Mouse (Mus musculus) monocyte, adult 2 months (primary cell): ENCODE results near the gene Asic2.
A peak's percentile ranks its signal among the peaks of the same experiment; 100 is the strongest.

Experiments
- DNase-seq, 2 experiments: peaks; one replicate each; pipeline ENCODE4 v3.0.0; 2022; ENCODE audit warnings: low spot score in 2 of 2, low read depth in 1 of 2

The Asic2 gene

DNA sequence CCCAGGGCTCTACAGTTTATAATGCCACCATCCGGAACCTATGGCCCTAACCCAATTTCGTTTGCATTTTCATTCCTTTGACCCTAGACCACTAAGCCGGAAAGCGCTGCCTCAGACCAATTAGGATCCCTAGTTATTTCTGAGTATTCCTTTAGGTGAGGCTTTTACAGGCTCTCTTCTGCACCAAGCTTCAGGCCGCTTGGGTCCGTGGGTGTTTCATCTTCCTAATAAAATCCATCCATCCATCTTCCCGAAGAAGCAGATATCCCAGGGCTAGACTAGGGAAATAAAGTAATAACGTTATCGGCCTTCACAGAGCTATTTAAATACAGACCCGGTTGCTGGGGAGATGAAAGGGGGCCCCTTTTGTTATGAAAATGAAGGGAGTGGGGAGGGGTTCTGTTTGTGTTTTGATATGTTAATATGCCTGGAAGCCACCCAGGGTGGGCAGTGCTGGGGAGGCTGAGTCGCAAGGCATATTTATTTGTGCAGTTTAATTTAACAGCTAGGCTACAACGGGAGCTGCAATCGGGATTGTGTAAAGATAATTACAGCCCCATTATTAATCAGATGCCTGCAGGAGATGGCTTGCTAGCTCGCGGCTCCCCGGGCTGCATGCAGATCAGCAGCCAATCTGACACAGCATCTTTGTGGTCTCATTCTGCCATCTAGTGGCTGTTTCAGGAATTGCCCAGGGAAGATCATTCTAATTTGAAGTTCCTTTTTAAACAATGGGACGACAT is 355.3 kb downstream of the Asic2 start:
- peak; percentile 18 to 35 for DNase-seq

DNA sequence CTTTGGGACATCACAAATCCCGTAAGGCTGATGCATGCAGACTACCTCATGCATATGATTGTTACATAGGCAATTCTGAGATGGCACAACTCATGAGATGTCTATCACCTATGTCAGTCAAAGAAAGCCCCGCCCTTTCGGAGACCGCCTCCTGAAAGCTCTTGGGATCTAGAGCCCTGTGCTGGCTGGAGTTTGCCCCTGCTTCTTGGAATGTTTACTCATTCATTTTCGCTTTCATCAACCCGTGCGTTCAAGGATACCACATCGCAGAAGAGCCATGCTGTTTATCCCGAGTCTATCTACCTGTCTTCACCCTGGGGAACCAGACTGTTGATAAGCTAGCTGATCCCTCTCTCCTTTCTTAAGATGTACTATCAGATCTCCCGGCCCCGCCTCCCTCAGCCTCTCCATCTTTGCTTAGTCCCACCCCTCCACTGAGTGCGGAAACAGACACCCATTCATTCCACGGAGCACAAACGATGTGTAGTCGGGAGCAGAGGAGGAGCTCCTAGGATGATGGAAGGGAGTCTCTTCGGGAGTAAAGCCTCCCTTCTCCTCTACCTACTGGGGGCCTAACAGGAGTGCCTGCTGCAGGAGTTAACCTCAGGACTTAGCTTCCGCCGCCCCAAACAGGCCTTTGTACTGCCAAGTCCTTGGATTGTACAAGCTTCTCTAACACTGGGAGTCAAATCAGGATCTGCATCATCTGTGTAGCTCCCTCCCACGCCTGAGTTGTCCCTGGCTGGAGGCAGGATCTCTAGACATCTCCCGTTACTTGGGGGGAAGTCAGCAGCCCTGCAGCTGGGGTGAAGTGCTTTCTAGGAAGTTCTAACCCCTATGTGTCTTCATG is 356.1 kb downstream of the Asic2 start:
- no peak for DNase-seq

DNA sequence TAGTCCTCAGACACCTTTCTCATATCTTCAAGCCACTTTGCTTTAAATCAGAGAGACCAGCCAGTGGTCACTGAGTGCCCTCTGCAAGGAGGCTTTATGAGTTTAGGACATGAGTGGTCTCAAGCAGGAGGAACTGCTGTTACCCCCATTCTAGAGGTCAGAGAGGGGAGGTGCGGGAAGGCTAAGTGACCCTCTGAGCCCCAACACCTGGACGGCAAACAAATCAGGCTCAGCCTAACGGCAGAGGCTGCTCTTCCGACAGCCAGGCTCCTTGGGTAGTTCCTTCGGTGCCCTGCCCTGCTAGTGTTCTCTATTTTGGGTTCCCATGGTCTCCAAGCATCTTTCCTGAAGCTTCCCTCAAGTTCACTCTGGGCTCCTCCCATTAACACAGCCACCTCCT is 357.8 kb downstream of the Asic2 start:
- no peak for DNase-seq

DNA sequence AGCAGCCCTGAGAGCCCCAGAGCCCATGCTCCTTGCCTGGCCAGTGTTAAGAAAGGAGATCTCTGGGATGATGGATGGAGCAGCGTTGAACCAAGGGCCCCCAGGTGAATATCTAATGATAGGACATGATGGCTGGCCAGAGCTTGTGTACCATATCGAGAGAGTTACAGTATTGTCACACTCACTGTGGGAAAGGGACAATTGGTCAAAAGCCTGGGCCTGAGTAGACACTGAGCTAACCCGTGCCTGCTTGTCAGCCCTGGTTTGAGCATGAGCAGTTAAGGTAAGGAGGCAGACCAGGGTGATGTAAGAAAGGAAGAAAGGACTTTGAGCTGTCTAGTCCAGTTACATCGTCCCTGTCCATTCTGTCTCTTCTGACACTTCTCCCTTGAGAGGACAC is 365.3 kb downstream of the Asic2 start:
- DNase-seq = no peak

DNA sequence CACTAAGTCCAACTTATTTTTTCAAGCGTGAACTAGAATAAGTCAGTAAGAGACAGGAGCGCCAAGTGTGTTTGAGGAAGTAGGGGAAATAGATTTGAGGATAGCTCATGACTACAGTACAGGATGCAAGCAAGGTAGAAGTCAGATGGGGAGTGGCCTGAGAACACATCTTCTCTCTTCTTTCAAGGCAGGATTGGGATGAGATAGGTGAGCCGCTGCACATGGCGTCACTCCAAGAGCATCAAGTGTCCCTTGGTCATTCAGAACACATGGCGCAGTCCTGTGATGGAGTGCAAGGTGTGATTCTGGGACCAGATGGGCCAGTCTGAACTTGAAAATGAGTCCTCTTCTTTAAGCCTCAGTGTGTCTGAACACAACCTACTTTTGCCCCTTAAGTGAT is 366.5 kb downstream of the Asic2 start:
- no peak for DNase-seq

DNA sequence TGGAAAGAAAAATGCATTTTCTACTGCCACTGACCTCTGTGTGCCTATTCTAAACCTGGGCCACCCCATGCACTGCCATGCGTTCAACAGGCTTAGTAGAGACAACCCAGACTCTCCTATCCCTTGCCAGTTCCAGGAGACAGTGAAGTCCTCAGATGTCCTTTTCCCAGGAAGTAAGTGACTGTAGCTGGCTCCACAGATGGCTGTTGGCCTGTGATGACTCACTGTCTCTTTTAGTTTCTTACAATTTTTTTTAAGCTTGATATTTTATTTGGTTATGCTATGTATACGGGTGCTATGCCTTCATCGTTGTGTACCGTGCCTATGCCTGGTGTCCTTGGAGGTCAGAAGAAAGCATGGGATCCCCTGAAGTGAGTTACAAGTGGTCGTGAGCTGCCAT is 370.7 kb downstream of the Asic2 start:
- no peak for DNase-seq

DNA sequence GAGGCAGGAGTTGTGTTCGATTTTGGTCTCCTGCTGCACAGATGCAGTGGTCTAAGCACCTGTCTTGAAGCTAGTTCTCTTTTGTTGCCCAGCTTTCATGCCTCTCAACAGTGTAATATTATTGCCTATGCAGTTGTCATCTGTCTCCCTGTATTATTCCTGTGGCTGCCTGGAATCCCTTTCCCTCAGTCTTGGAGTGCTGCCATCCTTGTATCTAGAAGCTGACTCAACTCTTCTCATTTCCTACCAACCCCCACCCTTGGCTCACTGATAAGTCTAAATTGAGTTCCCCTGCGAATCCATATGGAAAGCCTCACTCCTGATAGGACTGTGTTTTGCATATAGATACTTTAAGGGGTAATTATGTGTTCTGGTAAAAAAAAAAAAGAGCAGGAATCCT is 373.0 kb downstream of the Asic2 start:
- DNase-seq = no peak

DNA sequence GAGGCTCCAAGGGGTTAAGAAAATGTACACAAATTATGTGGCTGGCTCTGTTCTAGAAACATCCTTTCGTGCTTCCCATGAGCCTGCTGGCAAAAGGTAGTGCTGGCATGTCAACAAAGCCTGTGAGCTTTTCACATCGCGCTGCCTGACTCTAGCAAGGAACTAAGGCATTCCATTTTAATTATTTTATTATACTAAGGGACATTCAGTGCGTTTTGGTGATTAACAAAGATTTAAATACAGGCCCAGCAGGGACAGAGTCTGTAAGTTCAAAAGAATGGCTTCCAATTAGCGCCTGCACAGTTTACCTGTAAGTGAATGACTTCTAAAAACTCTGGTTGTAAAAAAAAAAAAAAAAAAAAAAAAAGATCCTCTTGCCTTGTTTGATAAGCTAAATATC is 375.5 kb downstream of the Asic2 start:
- DNase-seq = no peak

DNA sequence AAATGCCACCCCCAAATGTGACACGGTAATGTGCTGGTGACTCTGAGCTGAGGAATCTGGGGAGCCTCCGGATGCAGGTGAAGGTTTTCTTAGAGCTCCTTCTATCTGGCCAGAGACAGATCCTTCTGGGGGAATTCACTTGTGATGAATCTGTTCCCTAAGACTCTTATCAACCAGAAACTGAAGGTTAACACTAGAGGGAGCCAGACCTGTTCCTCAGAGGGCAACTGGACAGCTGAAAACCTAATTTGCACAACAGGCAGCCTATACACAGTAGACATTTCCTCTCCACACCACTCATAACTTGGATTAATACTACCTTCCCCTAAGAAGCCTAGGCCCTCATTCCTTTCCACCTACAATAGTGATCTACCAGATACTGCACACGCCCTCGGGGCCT is 377.3 kb downstream of the Asic2 start:
- DNase-seq = no peak

DNA sequence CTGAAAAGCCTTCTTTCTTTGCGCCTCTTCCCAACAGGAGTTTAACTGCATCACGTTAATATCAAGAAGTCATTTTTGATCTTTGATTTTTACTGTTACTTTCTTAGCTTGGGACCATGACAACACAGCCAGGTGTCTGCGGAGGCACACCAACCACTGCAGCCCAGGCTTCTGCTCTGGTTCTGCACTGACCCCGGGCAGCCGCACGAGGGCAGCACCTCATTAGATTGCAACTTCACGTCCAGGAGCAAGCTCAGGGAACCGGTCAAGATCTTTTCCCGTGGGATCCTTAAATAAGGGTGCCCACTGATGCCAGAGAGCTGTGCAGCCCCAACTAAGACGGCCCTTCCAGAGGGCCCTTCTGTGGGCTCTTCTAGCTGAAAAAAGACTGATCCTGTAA is 379.6 kb downstream of the Asic2 start:
- no peak for DNase-seq

DNA sequence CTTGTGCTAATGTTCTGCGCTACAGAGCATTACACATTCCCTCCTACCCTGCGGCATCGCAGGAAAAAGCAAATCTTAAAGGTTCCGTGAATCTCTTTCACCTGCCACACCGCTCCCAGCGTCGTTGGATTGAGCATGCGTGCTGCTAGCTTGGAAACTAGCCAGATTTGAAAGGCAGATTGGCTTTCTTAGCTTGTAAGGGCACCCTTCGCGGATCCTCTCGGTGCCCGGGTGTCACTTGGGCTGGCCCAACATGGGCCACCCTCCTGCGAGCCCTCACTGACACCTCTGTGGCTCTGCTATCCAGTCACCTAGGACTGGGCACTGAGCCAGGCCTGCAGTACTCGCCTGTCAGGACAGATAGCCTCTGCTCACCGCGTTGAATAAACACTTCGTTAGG is 380.3 kb downstream of the Asic2 start:
- no peak for DNase-seq

DNA sequence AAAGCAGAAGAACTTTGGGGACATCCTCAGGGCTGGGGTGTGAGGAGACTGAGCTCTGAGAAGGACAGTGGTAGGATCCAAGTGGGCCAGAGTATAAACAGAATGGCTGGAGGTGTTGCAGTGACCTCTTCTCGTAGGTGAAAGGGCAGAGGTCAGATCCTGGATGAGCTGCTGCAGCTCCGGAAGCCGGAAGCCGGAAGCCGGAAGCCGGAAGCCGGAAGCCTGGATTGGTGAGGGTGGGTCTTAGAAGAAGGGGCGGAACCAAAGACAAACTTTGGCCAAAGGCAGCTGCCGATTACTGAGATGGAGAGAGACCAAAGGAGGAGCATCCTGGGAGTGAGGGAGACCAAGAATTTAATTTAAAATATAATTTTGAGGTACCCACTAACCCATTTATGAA is 381.1 kb downstream of the Asic2 start:
- DNase-seq = no peak

DNA sequence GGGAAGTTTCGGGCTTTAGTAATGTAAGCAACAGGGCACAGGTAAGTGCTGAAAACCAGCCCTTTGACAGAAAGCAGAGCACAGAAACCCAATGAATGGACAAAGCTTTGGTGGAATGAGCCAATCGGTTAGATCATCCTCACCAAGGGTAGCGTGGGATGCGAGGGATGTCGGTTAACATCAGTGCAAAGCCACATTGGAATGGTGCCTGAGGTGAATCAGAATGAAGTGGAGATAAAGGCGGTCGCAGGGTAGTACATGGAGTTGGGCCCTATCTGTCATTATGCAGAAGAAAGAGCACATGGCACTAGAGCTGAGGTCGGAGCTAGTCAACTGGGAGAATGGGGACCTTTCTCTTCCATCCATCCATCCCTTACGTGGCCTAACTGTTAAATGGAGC is 383.8 kb downstream of the Asic2 start:
- DNase-seq = no peak

DNA sequence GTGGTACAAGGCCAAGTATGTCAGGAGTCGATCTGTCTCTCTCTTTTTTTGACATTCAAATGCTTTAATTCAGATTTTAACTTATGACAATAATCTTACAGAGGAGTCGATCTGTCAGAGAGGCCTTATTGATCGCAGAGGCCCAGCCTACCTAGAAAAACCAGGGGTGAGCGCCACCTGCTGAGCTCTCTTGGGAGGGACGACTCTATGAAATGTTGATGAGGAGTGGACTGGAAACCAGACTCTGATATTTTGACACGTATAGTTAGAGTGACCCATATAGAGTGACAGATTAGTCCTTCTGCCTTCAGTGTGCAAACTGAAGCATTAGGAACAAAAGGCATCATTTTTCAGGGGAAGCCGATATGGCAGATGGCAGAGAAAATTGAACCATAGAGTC is 385.1 kb downstream of the Asic2 start:
- no peak for DNase-seq

DNA sequence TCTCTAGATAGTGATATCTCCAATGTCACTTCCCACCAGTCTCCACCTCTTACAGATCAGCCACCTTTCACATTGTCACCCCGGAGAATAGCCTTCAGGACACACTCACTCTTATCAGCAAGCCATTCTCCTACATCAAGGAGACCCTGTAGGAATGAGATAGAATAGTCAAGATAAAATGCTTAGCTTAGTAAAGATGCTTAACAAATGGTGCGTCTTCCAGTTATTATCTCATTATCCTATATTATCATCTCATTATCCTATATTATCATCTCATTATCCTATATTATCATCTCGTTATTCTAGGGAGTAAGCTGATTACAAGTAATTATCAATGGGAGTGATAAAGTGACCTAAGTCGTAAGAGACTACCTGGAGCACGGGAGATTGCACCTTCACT is 386.1 kb downstream of the Asic2 start:
- no peak for DNase-seq

DNA sequence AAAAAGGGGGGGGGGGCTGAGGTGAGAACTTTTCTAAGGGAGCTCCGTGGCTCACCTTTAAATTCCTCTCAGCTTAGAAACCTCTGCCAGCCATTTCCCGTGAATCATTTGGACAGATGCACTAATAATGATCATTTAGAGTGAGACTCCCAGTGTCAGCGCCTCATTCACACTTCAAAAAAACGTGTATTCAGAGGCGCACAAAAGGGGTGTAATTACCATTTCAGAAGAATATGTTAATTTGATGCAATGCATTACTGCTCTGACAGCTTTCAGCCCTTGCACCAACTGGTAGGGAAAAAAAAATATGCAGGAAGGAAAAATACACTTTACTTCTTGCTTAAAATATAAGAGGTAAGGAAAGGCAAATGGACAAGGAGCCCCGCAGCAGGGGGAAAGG is 388.5 kb downstream of the Asic2 start:
- no peak for DNase-seq

DNA sequence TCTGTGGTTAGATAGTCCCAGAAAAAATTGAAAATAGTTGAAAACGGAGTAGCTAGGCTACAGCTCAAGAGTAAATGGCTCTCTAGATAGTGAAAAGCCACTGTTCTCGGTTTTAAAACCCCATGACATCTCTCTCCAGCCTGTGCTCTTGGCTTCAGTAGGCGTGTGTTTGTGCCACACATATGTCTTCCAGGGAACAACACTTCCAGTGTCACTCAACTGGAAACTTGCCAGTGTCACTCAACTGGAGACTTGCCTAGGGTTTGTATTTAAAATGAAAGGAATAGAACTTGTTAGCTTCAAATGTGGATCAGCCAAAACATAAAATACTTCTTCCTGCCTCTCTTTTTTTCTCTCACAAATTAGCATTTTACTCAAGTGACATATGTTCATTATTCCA is 397.9 kb downstream of the Asic2 start:
- DNase-seq = no peak

DNA sequence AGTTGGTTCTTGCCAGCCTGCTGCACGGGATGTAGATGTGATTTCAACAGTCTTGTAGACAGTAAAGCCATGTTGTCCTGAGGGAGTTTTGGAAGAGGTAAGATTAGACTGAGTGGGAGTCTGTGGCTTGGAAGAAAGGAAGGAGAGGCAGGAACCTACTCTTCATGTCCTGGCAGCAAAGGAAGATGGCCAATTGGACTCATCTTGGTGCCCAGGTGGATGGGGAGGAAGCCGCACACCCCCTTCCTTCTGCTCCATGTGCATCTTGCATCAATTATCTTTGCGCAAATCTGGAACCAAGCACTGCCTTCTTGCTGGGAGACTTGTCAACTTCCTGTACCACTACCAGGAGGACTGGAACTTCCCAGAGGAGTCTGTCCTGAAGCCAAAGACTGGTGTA is 403.4 kb downstream of the Asic2 start:
- no peak for DNase-seq

DNA sequence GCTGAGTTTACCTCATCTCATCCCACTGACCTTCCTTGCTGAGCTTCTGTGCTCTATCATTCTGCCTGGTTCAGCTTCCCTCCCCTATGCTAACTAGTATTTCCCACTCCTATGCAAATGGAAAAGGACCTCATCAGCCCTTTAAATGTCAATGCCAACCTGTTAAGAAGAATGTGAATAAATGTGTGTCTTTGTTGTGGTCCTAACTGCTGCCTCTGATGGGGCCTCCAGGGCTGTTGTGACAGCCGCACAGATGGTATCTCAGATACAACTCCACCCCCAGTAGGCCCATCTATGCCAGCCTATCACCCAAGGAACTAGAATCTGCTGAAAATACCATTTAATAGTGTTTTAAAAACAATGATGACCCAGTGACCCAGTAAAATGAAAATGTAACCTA is 407.9 kb downstream of the Asic2 start:
- no peak for DNase-seq

DNA sequence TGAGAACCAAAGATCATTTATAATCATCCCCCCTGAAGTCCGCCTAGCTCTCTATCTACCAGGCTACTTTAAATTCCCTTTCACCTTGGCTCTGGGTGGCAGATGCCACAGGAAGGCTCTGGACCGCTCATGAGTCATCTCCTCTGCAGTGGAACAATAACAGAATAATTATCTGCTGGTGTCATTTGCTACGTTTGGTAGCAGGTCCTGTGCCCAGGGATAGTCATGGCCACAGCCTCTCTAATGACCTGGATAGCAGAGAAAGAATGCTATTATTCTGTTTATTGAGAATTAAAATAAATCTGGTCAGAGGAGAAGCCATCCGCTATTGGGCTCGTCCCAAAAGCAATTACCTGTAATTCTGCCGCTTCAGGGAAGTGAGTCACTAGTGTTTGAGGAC is 425.1 kb downstream of the Asic2 start:
- no peak for DNase-seq

DNA sequence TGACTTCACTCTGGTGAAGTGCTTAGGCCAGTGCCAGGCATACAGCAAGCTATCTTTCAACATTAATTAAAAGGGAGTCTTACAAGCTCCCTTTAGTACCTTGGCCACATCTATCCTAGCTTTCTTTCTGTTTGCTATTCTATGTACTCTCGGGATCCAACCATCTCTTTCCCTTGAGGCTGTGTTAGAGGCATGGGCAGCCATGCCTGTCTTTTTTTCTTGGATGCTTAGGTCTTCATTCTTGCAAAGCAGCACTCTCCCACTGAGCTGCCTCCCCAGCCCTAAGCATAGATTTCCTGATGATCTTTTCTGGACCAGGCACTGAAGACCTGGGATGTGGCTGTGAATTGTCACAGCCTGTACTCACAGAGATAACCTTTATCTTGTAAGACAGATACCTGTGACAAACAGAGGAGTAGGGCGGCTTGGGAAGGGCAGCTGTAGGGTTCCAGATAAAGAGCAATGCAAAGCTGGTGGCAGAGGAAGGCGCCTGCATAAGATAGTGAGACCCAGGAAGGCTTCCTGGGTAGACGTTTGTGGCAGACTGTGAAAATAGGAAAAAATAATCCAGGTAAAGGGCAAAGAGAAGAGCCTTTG is 433.0 kb downstream of the Asic2 start:
- DNase-seq = no peak

DNA sequence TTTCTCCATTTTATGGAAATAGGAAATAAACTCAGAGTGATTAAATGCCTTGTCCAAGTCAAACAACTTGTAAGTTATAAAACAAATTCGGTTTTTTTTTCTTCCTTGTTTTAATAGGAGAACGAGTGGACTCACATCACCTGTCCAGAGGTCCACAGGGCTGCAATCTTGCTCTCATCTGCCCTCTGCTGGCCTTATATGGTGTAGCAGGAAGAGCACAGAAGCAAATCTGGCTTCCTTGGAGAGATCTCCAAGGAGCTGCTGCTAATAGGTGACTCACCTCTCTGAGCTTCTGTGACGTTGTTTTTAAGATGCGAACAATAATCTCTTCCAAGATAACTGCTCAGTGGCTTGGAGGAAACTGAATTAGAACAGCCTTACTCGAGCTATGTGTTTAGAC is 433.6 kb downstream of the Asic2 start:
- DNase-seq = no peak
